Mouse (Mus musculus): ENCODE data around the gene Adh5.
A peak's percentile ranks its signal among the peaks of the same experiment; 100 is the strongest.
"Not testable (repeated sequence)": the region's sequence is repeated elsewhere in the genome, so short reads cannot be mapped to it uniquely, and the experiment has no call there.

Gene Adh5

GRCm38 (mm10) chr3:138461832-138462231 is 18.9 kb downstream of the Adh5 start:
- no peak for DNase-seq

- DNase-seq, result no peak
Observed at GRCm38 (mm10) chr3:138463137-138463536, 20.2 kb downstream of the Adh5 start.

- no peak for DNase-seq
Observed at GRCm38 (mm10) chr3:138463807-138464206, 20.9 kb downstream of the Adh5 start.

DNA sequence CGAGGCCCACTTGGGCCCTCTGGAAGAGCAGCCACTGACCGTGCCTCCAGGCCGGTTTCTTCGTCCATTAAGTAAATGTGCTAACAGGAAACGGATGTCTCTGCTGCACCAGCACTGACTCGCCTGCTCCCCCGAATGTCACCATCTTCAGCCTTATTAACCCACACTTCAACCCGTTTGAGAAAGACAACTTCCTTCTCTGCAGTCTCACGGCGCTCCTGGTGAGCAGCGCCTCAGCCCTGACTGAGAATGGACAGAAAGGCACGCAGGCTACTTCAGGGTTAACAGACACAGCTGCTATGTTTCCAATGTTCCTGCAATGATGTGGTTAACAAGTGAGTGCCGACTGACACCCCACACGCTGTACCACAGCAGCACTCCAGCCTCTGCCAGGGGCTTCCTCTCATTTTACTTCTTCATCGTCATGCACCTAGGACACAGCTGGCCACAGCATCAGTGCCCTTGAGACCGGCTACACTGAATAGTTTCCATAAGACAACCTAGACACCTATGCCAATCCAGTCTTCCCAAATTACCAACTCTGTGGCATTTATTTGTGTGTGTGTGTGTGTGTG is 21.8 kb downstream of the Adh5 start:
- DNase-seq, result no peak

- DNase-seq, result not testable (repeated sequence)
Observed at GRCm38 (mm10) chr3:138466656-138467055, 23.8 kb downstream of the Adh5 start.

DNA sequence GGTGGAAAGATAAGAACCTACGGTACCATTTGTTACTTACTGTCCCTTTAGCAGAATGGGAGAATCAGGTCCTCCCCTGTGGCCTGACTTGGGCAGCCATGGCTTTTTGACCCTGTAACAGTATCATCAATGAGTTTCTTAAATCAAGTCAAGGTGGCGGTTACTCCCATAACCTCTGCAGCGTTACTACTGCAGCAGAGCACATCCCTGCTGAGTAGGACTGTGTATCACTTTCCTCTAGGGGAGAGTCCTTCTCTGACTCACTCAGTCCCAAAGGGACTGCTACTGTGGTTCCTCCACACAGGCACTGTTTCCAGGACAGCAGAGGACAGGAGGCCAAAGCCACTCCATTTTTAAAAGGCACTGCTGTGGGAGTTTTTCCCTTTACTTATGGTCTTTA is 28.2 kb downstream of the Adh5 start:
- no peak for DNase-seq

DNA sequence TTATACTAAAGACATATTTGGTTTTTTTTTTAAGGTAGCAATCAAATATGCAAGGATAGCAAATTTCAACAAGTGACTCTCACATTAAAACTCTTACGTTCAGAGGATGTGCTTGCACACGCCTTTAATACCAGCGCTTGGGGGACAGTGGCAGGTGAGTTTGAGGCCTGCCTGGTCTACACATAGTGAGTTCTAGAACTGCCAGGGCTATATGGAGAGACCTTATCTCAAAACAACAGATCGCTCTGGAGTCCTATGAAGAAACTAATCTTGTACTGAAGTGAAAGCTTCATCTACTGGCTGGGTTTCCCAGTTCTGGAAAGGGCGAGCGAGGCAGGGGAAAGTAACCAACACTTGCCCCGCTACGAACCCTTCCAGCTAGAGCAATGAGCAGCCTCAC is 36.6 kb downstream of the Adh5 start:
- no peak for DNase-seq

- no peak for DNase-seq
Observed at GRCm38 (mm10) chr3:138481526-138482284, 38.8 kb downstream of the Adh5 start.

GRCm38 (mm10) chr3:138483240-138483639 is 40.3 kb downstream of the Adh5 start:
- DNase-seq, result no peak

- no peak for DNase-seq
Observed at GRCm38 (mm10) chr3:138488584-138489326, 45.9 kb downstream of the Adh5 start.

DNA sequence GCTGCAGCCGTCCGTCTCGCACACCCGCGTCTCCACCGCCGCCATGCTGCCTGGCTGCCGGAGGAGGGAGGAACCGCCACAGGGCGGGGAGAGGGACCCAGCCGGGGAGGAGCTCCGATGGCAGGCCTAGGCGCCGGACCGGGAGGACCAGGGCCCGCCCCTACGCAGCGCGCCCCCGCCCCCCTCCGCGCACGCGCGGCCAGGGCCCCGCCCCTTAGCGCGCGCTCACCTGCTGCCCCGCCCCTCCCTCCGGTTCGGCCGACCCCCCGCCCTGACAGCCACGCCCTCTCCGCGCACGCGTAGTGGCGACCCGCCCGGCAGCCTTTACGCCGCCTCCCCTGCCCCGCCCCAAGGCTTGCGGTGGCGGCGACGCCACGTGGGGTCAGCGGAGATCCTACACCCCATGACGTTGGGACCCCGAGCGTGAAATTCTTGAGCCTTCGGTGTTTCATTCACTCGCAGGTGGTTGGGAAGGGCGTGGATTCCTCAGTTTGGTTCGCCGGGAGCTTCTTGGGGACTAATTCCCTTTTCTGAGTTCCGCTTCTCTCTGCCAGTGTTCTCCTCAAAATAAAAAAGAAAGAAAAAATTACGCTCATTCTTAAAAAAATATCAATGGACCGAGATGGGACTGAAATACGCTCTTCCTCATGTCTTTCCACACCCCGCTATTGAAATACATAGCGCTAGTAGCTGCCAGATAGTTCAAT is 46.6 kb downstream of the Adh5 start, which contains the start of gene Metap1:
TSS of gene Metap1 (minus strand) at position 189 of the 707 bp plus-strand sequence.
- DNase-seq, result peak; percentile 94

DNA sequence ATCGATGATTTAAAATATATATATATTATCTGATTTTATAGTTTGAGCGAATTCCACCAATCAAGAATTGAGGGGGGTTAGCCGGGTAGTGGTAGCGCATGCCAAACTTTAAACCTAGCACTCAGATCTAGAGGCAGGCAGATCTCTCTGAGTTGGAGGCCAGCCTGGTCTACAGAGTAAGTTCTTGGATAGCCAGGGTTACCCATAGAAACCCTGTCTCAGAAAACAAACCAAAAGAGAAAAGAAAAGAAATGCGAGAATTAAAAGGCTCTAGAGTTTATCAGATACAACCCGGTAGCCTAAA is 47.1 kb downstream of the Adh5 start:
- no peak for DNase-seq

GRCm38 (mm10) chr3:138493668-138494067 is 50.8 kb downstream of the Adh5 start:
- no peak for DNase-seq

DNA sequence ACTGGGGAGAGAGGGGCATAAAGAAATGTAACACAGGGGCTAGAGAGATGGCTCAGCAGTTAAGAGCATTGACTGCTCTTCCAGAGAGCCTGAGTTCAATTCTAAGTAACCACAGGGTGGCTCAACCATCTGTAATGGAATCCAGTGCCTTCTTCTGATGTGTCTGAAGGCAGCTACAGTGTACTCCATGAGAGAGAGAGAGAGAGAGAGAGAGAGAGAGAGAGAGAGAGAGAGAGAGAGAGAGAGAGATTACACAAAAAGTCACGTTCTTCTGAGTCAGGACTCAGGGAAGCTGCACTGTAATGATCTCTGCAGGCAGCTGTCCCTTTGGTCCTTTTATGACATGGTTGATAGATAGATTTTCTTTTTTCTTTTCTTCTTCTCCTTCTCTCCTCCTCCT is 51.7 kb downstream of the Adh5 start:
- no peak for DNase-seq

DNA sequence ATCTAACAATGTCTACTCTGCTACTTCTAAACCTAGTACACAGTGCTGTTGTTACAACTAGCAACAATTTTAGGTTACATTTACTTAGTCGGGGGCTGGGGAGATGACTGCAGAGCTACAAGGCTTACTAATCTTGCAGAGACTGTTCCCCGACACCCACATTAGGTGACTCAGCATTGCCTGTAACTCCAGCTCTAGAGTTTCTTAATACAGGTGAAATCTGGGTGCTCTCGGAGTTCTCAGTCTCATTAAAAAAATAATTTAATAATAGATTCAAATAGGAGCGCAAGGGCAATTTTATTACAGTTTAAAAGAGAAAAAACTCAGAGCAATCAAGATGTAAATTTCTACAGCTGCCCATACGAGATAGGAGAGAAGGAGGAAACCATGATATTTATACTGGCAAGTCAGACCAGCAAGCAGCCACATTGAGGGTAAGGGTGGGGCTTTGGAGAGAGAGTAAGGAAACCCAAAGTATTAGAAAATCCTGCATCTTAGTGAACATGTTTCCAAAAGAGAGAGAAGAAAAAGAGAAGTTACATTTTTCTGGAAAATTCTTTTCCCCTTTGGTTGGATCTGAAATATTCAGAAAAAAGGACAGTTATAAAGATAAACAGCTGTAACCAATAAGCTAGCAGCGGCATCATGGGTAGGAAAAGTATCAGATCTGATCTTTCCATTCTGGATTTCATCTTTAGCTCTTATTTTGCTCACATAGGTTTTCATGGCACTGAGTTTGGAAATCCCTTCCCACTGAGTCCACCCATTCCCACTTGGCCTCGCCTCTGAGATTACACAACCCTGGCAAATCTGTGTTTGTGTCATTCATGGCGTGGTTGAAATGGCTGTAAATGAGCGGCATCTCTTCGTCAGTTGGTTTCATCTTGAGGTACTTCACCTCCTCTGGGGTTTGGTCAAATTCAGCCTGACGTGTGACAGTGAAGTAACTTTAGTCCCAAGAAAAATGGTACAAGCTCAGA is 52.6 kb downstream of the Adh5 start:
- DNase-seq, result no peak

DNA sequence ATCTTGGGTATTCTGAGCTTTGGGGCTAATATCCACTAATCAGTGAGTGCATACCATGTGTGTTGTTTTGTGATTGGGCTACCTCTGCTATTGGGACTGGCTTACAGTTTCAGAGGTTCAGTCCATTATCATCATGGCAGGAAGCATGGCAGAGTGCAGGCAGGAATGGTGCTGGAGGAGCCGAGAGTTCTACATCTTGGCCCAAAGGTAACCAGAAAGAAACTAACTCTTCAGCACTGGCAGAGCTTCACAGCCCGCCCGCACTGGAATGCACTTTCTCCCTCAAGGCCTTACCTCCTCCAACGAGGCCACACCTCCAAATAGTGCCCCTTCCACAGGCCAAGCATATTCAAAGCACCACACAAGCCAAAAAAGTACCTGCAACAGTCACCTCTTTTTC is 55.8 kb downstream of the Adh5 start:
- no peak for DNase-seq

- no peak for DNase-seq
Observed at GRCm38 (mm10) chr3:138499854-138500740, 57.2 kb downstream of the Adh5 start.

DNA sequence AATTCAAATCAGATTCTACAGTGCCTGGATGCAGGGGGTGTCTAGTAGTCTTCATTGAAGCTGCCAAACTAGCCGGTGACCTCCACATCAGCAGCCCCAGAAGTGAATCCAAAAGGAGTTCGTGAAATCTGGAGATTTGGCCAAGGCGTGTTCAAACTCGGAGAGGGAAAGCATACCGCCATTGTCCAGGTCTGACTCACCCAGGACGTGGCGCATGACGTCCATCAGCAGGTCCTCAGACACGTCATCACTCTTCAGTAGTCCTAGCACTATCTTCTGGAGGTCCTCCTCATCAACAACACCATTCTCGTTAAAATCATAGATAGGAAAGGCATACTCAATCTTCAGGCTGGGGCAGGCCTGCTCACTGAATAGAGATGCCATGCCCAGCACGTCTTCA is 60.9 kb downstream of the Adh5 start:
- no peak for DNase-seq

All from kidney, adult 18-20 months (tissue).